Mouse (Mus musculus) MEL (cell line): Measurements from ENCODE around the gene Amz2. TPM values are rescaled to one million over a fixed set of nuclear protein-coding genes. Genes with fewer than 3 reads are reported as not detected.

Source experiments
- DNase-seq: peaks from one replicate; pipeline ENCODE4 v3.0.0; 2011; ENCODE audit warnings: low read depth, low spot score
- H3K27ac ChIP-seq: 2 replicates; pipeline ENCODE4 v1.5.1; 2012; ENCODE audit warnings: low read depth, mild to moderate bottlenecking, control low read depth, low read length, moderate library complexity; ENCODE audit not compliant: control insufficient read depth
- H3K27me3 ChIP-seq, 2 experiments: fragments of 150-350 bp in 1 of 2; sonication (generic) in 1 of 2; 2 replicates each; pipeline ENCODE4 v1.6.1; 2012; ENCODE audit warnings: low read length in 2 of 2, mild to moderate bottlenecking in 2 of 2, improper control_type of control experiment in 1 of 2, moderate library complexity in 1 of 2; ENCODE audit not compliant: insufficient read depth in 2 of 2, control insufficient read depth in 1 of 2
- H3K36me3 ChIP-seq, 2 experiments: 2 replicates each; pipeline ENCODE4 v1.6.1; 2012 to 2014; ENCODE audit warnings: low read length in 2 of 2, improper control_type of control experiment in 1 of 2, inconsistent platforms in 1 of 2, mild to moderate bottlenecking in 1 of 2; ENCODE audit not compliant: insufficient read depth in 2 of 2, control insufficient read depth in 1 of 2
- H3K4me1 ChIP-seq, 2 experiments: fragments of 150-350 bp in 1 of 2; sonication (generic) in 1 of 2; 2 replicates each; pipeline ENCODE4 v1.6.1; 2012; ENCODE audit warnings: low read length in 2 of 2, improper control_type of control experiment in 1 of 2, mild to moderate bottlenecking in 1 of 2; ENCODE audit not compliant: insufficient read depth in 2 of 2, control insufficient read depth in 1 of 2
- H3K4me3 ChIP-seq, 2 experiments: fragments of 150-350 bp in 1 of 2; sonication (generic) in 1 of 2; 2 replicates each; pipeline ENCODE4 v1.5.1; 2012; ENCODE audit warnings: low read depth in 2 of 2, low read length in 2 of 2, mild to moderate bottlenecking in 2 of 2, moderate library complexity in 2 of 2, control low read depth in 1 of 2, improper control_type of control experiment in 1 of 2; ENCODE audit not compliant: control insufficient read depth in 1 of 2, insufficient read depth in 1 of 2
- H3K79me2 ChIP-seq: 2 replicates; pipeline ENCODE4 v1.6.1; 2012; ENCODE audit warnings: mild to moderate bottlenecking, low read length, moderate library complexity; ENCODE audit not compliant: control insufficient read depth, poor library complexity, insufficient read depth
- H3K9ac ChIP-seq: 2 replicates; pipeline ENCODE4 v1.6.1; 2012; ENCODE audit warnings: low read depth, mild to moderate bottlenecking, control low read depth, low read length, moderate library complexity; ENCODE audit not compliant: control insufficient read depth, poor library complexity, severe bottlenecking
- H3K9me3 ChIP-seq: fragments of 150-350 bp; sonication (generic); replicated peaks from 2 replicates; pipeline ENCODE4 v1.6.1; 2012; ENCODE audit warnings: mild to moderate bottlenecking, low read length, improper control_type of control experiment, moderate library complexity; ENCODE audit not compliant: insufficient read depth
- BHLHE40 ChIP-seq: IDR thresholded peaks from 2 replicates; pipeline ENCODE4 v1.6.1; 2012; ENCODE audit warnings: low read depth, mild to moderate bottlenecking, inconsistent platforms, low read length, improper control_type of control experiment, borderline replicate concordance
- CHD2 ChIP-seq: IDR thresholded peaks from 2 replicates; pipeline ENCODE4 v1.6.1; 2011; ENCODE audit warnings: low read length, improper control_type of control experiment
- E2F4 ChIP-seq: IDR thresholded peaks from 2 replicates; pipeline ENCODE4 v1.6.1; 2011; ENCODE audit warnings: low read depth, low read length, improper control_type of control experiment, borderline replicate concordance
- ELF1 ChIP-seq: IDR thresholded peaks from 2 replicates; pipeline ENCODE4 v1.6.1; 2014; ENCODE audit warnings: low read depth, mild to moderate bottlenecking, inconsistent platforms, low read length, improper control_type of control experiment, moderate library complexity
- ETS1 ChIP-seq: IDR thresholded peaks from 2 replicates; pipeline ENCODE4 v1.6.1; 2012; ENCODE audit warnings: low read depth, mild to moderate bottlenecking, inconsistent platforms, low read length, improper control_type of control experiment, moderate library complexity
- GABPA ChIP-seq: IDR thresholded peaks from 2 replicates; pipeline ENCODE4 v1.6.1; 2012; ENCODE audit warnings: low read depth, mild to moderate bottlenecking, inconsistent platforms, low read length, improper control_type of control experiment, moderate library complexity
- GATA1 ChIP-seq: IDR thresholded peaks from 2 replicates; pipeline ENCODE4 v1.6.1; 2011; ENCODE audit warnings: low read depth, low read length, improper control_type of control experiment
- HCFC1 ChIP-seq: IDR thresholded peaks from 2 replicates; pipeline ENCODE4 v1.6.1; 2012; ENCODE audit warnings: low read depth, mild to moderate bottlenecking, inconsistent platforms, low read length, improper control_type of control experiment, moderate library complexity
- KAT2A ChIP-seq: conservative IDR thresholded peaks from 2 replicates; pipeline ENCODE4 v1.6.1; 2012; ENCODE audit warnings: low read depth, low read length, improper control_type of control experiment, inconsistent platforms
- MAX ChIP-seq: IDR thresholded peaks from 2 replicates; pipeline ENCODE4 v1.6.1; 2011; ENCODE audit warnings: low read length, improper control_type of control experiment
- MEF2A ChIP-seq: IDR thresholded peaks from 2 replicates; pipeline ENCODE4 v1.6.1; 2014; ENCODE audit warnings: low read depth, mild to moderate bottlenecking, inconsistent platforms, low read length, improper control_type of control experiment; ENCODE audit not compliant: poor library complexity, insufficient replicate concordance, severe bottlenecking; ENCODE audit errors: extremely low read depth
- MYB ChIP-seq: IDR thresholded peaks from 2 replicates; pipeline ENCODE4 v1.6.1; 2011; ENCODE audit warnings: mild to moderate bottlenecking, low read depth, low read length, improper control_type of control experiment
- MYC ChIP-seq: IDR thresholded peaks from 2 replicates; pipeline ENCODE4 v1.6.1; 2011; ENCODE audit warnings: low read depth, mild to moderate bottlenecking, low read length, improper control_type of control experiment, moderate library complexity
- NELFE ChIP-seq: IDR thresholded peaks from 2 replicates; pipeline ENCODE4 v1.6.1; 2011; ENCODE audit warnings: low read depth, low read length, improper control_type of control experiment
- NRF1 ChIP-seq: IDR thresholded peaks from 2 replicates; pipeline ENCODE4 v1.6.1; 2014; ENCODE audit warnings: low read depth, mild to moderate bottlenecking, inconsistent platforms, low read length, improper control_type of control experiment, moderate library complexity; ENCODE audit not compliant: poor library complexity, insufficient read depth, severe bottlenecking
- POLR2A ChIP-seq, 2 experiments: IDR thresholded peaks; 2 replicates each; pipeline ENCODE4 v1.6.1; 2011 to 2012; ENCODE audit warnings: low read length in 2 of 2, mild to moderate bottlenecking in 2 of 2, control low read depth in 1 of 2, improper control_type of control experiment in 1 of 2, low read depth in 1 of 2, moderate library complexity in 1 of 2; ENCODE audit not compliant: control insufficient read depth in 1 of 2, insufficient read depth in 1 of 2, poor library complexity in 1 of 2
- POLR2AphosphoS2 ChIP-seq: IDR thresholded peaks from 2 replicates; pipeline ENCODE4 v1.6.1; 2011; ENCODE audit warnings: low read length, improper control_type of control experiment
- POLR2AphosphoS5 ChIP-seq: IDR thresholded peaks from 2 replicates; pipeline ENCODE4 v1.6.1; 2012; ENCODE audit warnings: low read depth, borderline replicate concordance, mild to moderate bottlenecking, inconsistent platforms, low read length, moderate library complexity, mixed read lengths
- RAD21 ChIP-seq: IDR thresholded peaks from 2 replicates; pipeline ENCODE4 v1.6.1; 2011; ENCODE audit warnings: mild to moderate bottlenecking, low read depth, low read length, improper control_type of control experiment
- RCOR1 ChIP-seq: IDR thresholded peaks from 2 replicates; pipeline ENCODE4 v1.6.1; 2012; ENCODE audit warnings: low read depth, mild to moderate bottlenecking, inconsistent platforms, low read length, improper control_type of control experiment
- SIN3A ChIP-seq: IDR thresholded peaks from 2 replicates; pipeline ENCODE4 v1.6.1; 2012; ENCODE audit warnings: low read length, improper control_type of control experiment, inconsistent platforms
- SMC3 ChIP-seq: IDR thresholded peaks from 2 replicates; pipeline ENCODE4 v1.6.1; 2011; ENCODE audit warnings: low read depth, low read length, improper control_type of control experiment
- TAL1 ChIP-seq: IDR thresholded peaks from 2 replicates; pipeline ENCODE4 v1.6.1; 2012; ENCODE audit warnings: mild to moderate bottlenecking, inconsistent platforms, low read length, moderate library complexity, mixed read lengths
- TBP ChIP-seq: IDR thresholded peaks from 2 replicates; pipeline ENCODE4 v1.8.0; 2011; ENCODE audit warnings: low read depth, low read length, improper control_type of control experiment
- TCF12 ChIP-seq: IDR thresholded peaks from 2 replicates; pipeline ENCODE4 v1.6.1; 2014; ENCODE audit warnings: low read depth, mild to moderate bottlenecking, inconsistent platforms, low read length, improper control_type of control experiment, moderate library complexity
- USF1 ChIP-seq: IDR thresholded peaks from 2 replicates; pipeline ENCODE4 v1.6.1; 2014; ENCODE audit warnings: low read depth, mild to moderate bottlenecking, inconsistent platforms, low read length, improper control_type of control experiment, moderate library complexity
- USF2 ChIP-seq, 2 experiments: IDR thresholded peaks; 2 replicates each; pipeline ENCODE4 v1.6.1; 2011 to 2012; ENCODE audit warnings: improper control_type of control experiment in 2 of 2, low read length in 2 of 2, borderline replicate concordance in 1 of 2, inconsistent platforms in 1 of 2, low read depth in 1 of 2, mild to moderate bottlenecking in 1 of 2; ENCODE audit not compliant: insufficient read depth in 1 of 2
- ZC3H11A ChIP-seq: IDR thresholded peaks from 2 replicates; pipeline ENCODE4 v1.6.1; 2012; ENCODE audit warnings: low read depth, mild to moderate bottlenecking, inconsistent platforms, low read length, improper control_type of control experiment
- ZKSCAN1 ChIP-seq: IDR thresholded peaks from 2 replicates; pipeline ENCODE4 v1.6.1; 2012; ENCODE audit warnings: low read depth, mild to moderate bottlenecking, inconsistent platforms, low read length, improper control_type of control experiment, moderate library complexity
- ZMIZ1 ChIP-seq: IDR thresholded peaks from 2 replicates; pipeline ENCODE4 v1.6.1; 2012; ENCODE audit warnings: low read depth, mild to moderate bottlenecking, inconsistent platforms, low read length, improper control_type of control experiment, moderate library complexity
- ZNF384 ChIP-seq: IDR thresholded peaks from 2 replicates; pipeline ENCODE4 v1.6.1; 2012; ENCODE audit warnings: low read depth, mild to moderate bottlenecking, inconsistent platforms, low read length, improper control_type of control experiment
- polyA plus RNA-seq, 2 experiments: library from polyadenylated mRNA; stranded (reverse) in 1 of 2; unstranded in 1 of 2; fragments of >175 nt in 1 of 2; fragments of >200 nt in 1 of 2; gene quantifications; 2 replicates each; pipeline versions ENCODE4 v1.2.1 to v1.2.4; 2012; ENCODE audit warnings: low replicate concordance in 2 of 2, low read depth in 1 of 2; ENCODE audit not compliant: insufficient read length in 2 of 2, insufficient read depth in 1 of 2, missing spikeins in 1 of 2
- total RNA-seq: library from RNA; depleted of rRNA; stranded (reverse); fragments of 300-350 nt; gene quantifications from 2 replicates; pipeline ENCODE4 v1.2.3, GENCODE M21; 2012

Amz2 gene
- total and polyA plus RNA-seq, 3 experiments, result 40.2 to 1,743 (median 47.1) TPM

DNA sequence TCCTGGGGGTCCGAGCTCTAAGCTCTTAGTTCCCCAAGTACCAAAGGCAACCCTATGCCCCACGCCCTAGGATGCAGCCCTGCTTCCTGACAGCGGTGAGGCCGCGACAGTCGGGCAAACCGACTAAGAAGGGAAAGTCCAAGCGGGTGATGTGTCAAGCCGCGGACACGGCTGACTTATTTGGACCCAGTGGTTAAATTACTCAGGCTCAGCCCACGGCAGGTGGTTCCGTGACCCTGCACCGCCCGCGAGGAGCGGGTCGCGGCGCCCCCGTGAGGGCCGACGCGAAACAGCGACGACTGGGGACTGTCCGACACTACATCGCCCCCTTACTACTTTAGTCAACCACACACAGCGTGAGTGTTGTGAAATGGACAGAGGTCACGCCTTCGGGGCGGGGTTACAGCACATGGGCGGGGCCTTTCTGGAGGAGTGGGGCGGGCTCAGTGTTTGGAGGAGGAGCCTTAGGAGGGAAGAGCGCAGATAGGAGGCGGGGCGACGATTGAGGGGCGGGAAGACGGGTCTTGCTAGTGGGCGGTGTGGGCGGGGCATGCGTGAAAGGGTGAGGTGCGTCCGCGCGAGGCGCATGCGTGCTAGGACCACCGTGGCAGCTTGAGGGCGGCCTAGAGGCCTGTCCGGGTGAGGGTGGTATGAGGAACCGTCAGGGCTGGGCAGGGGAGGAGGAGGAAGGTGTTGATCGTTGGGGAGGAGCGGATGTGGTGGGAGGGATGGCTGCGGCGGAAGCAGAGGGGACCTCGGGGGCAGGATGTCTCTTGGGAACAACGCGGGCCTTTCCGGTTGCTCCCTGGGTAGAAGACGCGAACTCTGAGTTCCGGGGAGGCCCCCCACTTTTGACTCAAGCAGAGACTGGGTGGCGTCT lies at the start of gene Amz2 (continued):
- TF ChIP-seq TAL1 (no peak), ZC3H11A (peak; percentile 78), ZNF384 (no peak), ELF1 (peak; percentile 61), RAD21 (peak; percentile 85), MAX (peak; percentile 54)

DNA sequence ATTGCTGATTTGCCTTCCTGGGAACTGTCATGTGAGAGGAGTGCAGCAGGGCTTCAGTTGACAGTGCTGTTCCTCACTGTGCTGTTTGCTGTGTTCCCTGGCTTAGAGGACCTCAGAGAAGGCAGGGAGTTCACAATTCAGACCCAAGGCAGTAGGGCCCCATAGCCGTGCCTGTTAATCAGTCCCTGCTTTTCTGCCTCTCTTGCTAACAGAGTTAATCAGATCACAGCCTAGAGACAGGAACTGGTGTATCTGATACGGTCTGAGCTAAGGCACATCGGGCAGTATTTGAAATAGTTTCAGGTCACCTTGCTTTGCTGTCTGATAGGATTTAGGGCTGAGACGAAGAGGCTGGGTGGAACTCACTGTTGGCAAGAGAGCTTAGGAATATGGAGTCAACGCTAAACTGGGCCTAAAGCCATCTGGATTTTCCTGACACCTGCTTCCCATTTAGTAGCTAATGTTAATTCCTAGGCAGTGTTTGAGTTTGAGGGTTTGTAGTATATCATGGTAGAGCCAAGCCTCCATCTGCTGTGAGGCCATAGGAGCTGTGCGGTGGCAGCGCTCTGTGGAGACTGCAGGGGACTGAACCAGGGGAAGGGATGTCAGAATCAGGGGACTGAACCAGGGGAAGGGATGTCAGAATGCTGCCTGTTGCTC lies 49.1 kb upstream of the Amz2 start:
- Histone ChIP-seq H3K36me3 (peaks cover 4 to 50% of the 10 kb centered on the region in 2 experiments), H3K9ac (0 out of 2 replicates have a peak overlapping the region, but pooled peaks have one; percentile 5), H3K27ac (peak overlapping the region; percentile 50), H3K4me1 (peaks cover 32 to 39% of the 10 kb centered on the region in 2 experiments), H3K4me3 (no peak overlapping the region), H3K9me3 (no peaks in the 10 kb centered on the region), H3K79me2 (peaks cover 61% of the 10 kb centered on the region), H3K27me3 (no peaks in the 10 kb centered on the region)
- DNase-seq, result peak; percentile 76
- TF ChIP-seq RAD21 (no peak), ZNF384 (no peak), ETS1 (peak; percentile 64), SIN3A (peak; percentile 49), MEF2A (no peak), HCFC1 (no peak), POLR2AphosphoS2 (no peak), RCOR1 (peak; percentile 82), MYC (no peak), USF2 (IDR thresholded peaks at IDR 0.05; ENCODE audit: borderline replicate concordance in 1 of 2, insufficient read depth in 1 of 2, low read depth in 1 of 2, low read length in 2 of 2) (no peak), POLR2AphosphoS5 (no peak), MAX (no peak), E2F4 (no peak), GATA1 (peak; percentile 88), KAT2A (no peak), TBP (0 out of 2 replicates have a peak, but pooled peaks have one; percentile 50), GABPA (no peak), SMC3 (no peak), POLR2A (IDR thresholded peaks at IDR 0.05; ENCODE audit: control insufficient read depth in 1 of 2, insufficient read depth in 1 of 2, low read depth in 1 of 2, low read length in 2 of 2, poor library complexity in 1 of 2) (no peak), ZKSCAN1 (no peak), BHLHE40 (no peak), ZC3H11A (no peak), TCF12 (peak; percentile 69), MYB (no peak), NRF1 (no peak), NELFE (no peak), ELF1 (0 out of 2 replicates have a peak, but pooled peaks have one; percentile 7), USF1 (no peak), TAL1 (no peak; the same call in 1 of the 2 replicates), ZMIZ1 (no peak), CHD2 (no peak)
